Mouse (Mus musculus) embryonic facial prominence, embryonic 11.5 days (tissue): ENCODE measurements around the gene Naa80. TPM values are rescaled to one million over a fixed set of nuclear protein-coding genes. Genes with fewer than 3 reads are reported as not detected.

Experiments
- ATAC-seq: fragments of 200-750 bp; cut with Nextera tagmentation; replicated peaks from 2 replicates; pipeline ENCODE4 v1.8.0; 2017; ENCODE audit warnings: low read depth; ENCODE audit not compliant: insufficient number of reproducible peaks, low FRiP score, low TSS enrichment
- DNase-seq: peaks from one replicate; pipeline ENCODE4 v3.0.0-alpha.2; 2015; ENCODE audit warnings: low spot score
- H3K27ac ChIP-seq: fragments of 300-500 bp; sonication (generic); replicated peaks from 2 replicates; pipeline ENCODE4 v1.5.1; 2014; ENCODE audit warnings: mild to moderate bottlenecking, low read depth, low read length, control low read depth
- H3K27me3 ChIP-seq: fragments of 300-500 bp; sonication (generic); 2 replicates; pipeline ENCODE4 v1.6.1; 2014; ENCODE audit warnings: mild to moderate bottlenecking, low read length, moderate library complexity, mixed read lengths; ENCODE audit not compliant: control insufficient read depth, insufficient read depth
- H3K36me3 ChIP-seq: fragments of 300-500 bp; sonication (generic); replicated peaks from 2 replicates; pipeline ENCODE4 v1.6.1; 2014; ENCODE audit warnings: low read depth, mild to moderate bottlenecking, low read length, moderate library complexity, mixed read lengths; ENCODE audit not compliant: control insufficient read depth, insufficient read depth
- H3K4me1 ChIP-seq: fragments of 300-500 bp; sonication (generic); 2 replicates; pipeline ENCODE4 v1.6.1; 2014; ENCODE audit warnings: low read length, mixed read lengths; ENCODE audit not compliant: control insufficient read depth, insufficient read depth
- H3K4me2 ChIP-seq: fragments of 300-500 bp; sonication (generic); 2 replicates; pipeline ENCODE4 v1.6.1; 2014; ENCODE audit warnings: low read depth, mild to moderate bottlenecking, control low read depth, low read length, moderate library complexity
- H3K4me3 ChIP-seq: fragments of 300-500 bp; sonication (generic); 2 replicates; pipeline ENCODE4 v1.5.1; 2014; ENCODE audit warnings: low read depth, low read length, control low read depth
- H3K9ac ChIP-seq: fragments of 300-500 bp; sonication (generic); replicated peaks from 2 replicates; pipeline ENCODE4 v1.6.1; 2014; ENCODE audit warnings: mild to moderate bottlenecking, control low read depth, low read length
- H3K9me3 ChIP-seq: fragments of 300-500 bp; sonication (generic); replicated peaks from 2 replicates; pipeline ENCODE4 v1.6.1; 2016; ENCODE audit warnings: mild to moderate bottlenecking, low read length, inconsistent platforms, mixed read lengths; ENCODE audit not compliant: control insufficient read depth
- WGBS: fragments of 180-500 bp; shearing (Covaris S2); extraction: QIAGEN DNeasy Blood & Tissue Kit; methylation state at CpG from one replicate; pipeline ENCODE4 v1.1.7; 2014; 5-methylcytosine and 5-hydroxymethylcytosine counted together
- polyA plus RNA-seq: library from polyadenylated mRNA; unstranded; fragments of >200 nt; fragmentation: Nextera tagmentation; extraction: Ambion mirVana; gene quantifications from 2 replicates; pipeline ENCODE4 v1.2.1, GENCODE M21; 2014

The Naa80 gene
- polyA plus RNA-seq, 1 experiment from 2014 or later: 11.8 TPM

DNA sequence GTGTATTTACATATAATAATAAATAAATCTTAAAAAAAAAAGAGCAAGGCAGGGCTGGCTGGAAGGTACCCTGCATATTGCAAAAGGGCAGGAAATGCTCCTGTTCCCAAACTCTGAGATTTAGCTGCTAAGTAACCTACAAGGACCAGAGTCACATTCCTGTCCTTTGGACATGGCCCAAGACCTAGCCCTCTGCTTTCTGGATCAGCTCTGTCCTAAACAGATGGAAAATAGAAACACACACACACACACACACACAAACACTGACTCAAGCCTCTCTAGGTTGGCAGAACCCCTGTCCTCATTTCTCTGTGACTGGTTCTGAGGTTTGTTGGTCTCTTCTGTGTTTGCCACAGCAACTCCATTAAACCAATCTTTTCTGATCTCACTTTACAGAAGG lies 42.3 kb downstream of the Naa80 start:
- ATAC-seq (no peak), DNase-seq (no peak)
- Histone ChIP-seq H3K9ac (no peak overlapping the region), H3K27me3 (no peaks in the 10 kb centered on the region), H3K36me3 (peaks cover 6% of the 10 kb centered on the region; the same call in 1 of the 2 replicates), H3K4me3 (no peak overlapping the region), H3K9me3 (no peaks in the 10 kb centered on the region), H3K4me1 (no peaks in the 10 kb centered on the region), H3K4me2 (no peak overlapping the region), H3K27ac (no peak overlapping the region)

DNA sequence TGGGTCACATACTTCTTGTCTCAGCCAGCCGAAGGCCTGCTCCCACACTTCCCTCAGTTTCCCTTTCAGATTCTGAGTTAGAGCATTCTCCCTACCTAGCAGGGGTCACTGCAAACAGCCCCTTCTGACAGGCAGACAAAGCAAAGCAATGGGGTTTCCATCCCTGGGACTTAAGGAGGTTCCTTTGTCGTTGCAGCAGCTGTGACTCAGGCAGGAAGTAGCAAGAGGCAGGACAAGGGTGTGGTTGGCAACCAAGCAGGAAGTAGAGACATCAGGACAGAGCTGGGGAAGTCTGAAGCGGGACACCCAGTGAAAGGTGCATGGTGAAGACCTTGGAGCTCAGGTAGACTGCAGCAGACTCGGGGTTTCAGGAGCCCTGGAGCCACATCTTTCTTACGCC lies 45.9 kb downstream of the Naa80 start:
- WGBS: 71% methylated on average over 5 of the region's 5 CpGs
- H3K4me2 ChIP-seq: no peak overlapping the region
- ATAC-seq (no peak), DNase-seq (no peak)
- H3K27me3 ChIP-seq: no peaks in the 10 kb centered on the region
- no peak overlapping the region for H3K27ac ChIP-seq
- H3K4me3 ChIP-seq: no peak overlapping the region
- H3K36me3 ChIP-seq: peaks cover 6% of the 10 kb centered on the region; the same call in 1 of the 2 replicates
- H3K4me1 ChIP-seq: peaks cover 18% of the 10 kb centered on the region
- H3K9me3 ChIP-seq: no peaks in the 10 kb centered on the region
- no peak overlapping the region for H3K9ac ChIP-seq

DNA sequence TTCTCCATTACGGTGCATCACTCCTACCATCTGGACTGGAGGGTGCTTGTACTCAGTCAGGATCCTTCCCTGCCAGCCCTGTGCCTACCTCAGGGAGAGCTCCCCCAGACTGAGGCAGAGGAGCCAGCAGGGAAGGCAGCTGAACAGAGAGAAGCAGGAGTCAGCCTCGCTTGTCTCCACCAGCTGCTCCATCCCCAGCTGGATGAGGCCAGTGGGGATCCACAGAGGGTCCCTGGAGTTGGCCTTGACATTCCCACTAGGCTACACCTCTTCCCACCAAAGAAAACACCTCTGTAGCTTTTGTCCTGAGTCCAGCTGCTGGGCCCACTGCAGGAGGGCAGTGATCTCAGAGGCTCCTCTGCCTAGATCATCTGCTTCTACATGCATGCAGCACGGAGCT lies 46.3 kb downstream of the Naa80 start:
- Histone ChIP-seq H3K9ac (no peak overlapping the region; the same call in 1 of the 2 replicates), H3K27ac (no peak overlapping the region), H3K9me3 (no peaks in the 10 kb centered on the region), H3K4me2 (no peak overlapping the region), H3K4me3 (no peak overlapping the region), H3K36me3 (peaks cover 3% of the 10 kb centered on the region; the same call in 1 of the 2 replicates), H3K27me3 (no peaks in the 10 kb centered on the region), H3K4me1 (peaks cover 22% of the 10 kb centered on the region)
- no peak for DNase-seq
- no peak for ATAC-seq
- WGBS: 88% methylated on average over 3 of the region's 3 CpGs

DNA sequence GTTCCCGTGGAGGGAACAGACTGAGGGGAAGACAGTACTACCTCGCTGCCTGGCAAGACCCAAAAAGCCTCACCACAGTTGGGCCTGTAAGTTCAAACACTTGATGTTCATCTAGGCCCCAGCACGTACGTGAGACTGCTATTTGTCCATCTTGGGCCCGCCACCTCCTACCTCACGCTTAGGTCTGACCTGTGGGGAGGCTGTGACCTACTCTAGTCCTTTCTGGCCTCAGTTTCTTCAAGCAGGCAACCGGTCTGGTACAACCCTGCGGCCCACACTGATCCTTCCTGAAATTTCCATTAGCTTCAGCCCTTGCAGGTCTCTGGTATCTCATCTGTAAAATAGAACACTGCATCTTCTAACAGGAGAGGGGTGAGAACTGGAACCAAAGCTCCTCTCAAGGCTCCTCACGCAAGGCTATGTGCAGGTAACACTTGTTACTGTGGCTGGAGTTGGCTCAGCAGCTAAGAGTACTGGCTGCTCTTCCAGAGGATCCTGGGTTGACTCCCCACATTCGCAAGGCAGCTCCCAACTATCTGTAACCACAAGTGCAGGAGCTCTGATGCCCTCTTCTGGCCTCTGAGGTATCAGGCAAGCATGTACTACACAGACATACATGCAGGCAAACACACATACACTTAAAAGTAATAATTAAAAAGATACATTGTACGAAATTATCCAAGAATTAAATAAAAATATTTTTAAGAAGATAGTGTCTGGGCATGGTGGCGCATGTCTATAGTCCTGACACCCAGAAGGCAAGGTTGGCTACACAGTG lies 46.9 kb downstream of the Naa80 start:
- no peak overlapping the region; the same call in 1 of the 2 replicates for H3K9ac ChIP-seq
- ATAC-seq: no peak
- no peak for DNase-seq
- no peak overlapping the region for H3K4me2 ChIP-seq
- H3K27me3 ChIP-seq: no peaks in the 10 kb centered on the region
- no peaks in the 10 kb centered on the region for H3K9me3 ChIP-seq
- no peak overlapping the region for H3K27ac ChIP-seq
- H3K36me3 ChIP-seq: peaks cover under 1% of the 10 kb centered on the region; the same call in 1 of the 2 replicates
- H3K4me1 ChIP-seq: peaks cover 27% of the 10 kb centered on the region
- no peak overlapping the region for H3K4me3 ChIP-seq
- 88% methylated on average over 12 of the region's 12 CpGs for WGBS

DNA sequence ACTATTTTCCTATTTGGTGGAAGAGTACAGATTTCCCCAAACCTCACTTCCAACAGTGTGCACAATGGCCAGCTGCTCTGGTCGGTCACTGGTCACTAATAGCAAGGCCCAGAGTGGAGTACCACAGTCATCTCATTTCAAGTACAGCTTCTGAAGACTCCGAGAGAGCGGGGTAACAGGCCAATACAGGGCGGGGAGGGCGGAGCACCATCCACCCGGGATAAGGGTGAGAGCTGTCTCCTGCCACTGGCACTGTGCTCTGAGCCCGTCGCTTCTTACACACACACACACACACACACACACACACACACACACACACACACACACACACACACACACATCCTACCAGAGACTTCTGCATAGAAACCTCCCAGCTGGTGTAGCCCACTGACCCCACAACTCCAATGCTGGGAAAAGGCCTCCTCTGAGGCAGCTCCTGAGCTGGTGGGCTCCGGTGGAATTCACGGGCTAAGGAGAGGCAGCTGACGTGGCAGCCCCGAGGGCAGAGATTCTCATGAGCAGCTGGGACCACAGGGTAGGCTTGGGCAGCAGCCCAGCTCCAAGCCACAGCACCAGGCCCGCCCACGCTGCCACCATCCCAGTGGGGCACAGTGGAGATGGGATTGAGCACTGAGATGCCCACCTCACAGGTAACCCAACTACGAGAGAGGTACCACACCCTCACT lies 47.6 kb downstream of the Naa80 start:
- no peaks in the 10 kb centered on the region for H3K9me3 ChIP-seq
- H3K27ac ChIP-seq: peak overlapping the region; percentile 86
- 46% methylated on average over 15 of the region's 15 CpGs for WGBS
- peak overlapping the region; percentile 41 for H3K9ac ChIP-seq
- H3K36me3 ChIP-seq: no peaks in the 10 kb centered on the region
- 0 out of 2 replicates have a peak overlapping the region, but pooled peaks have one; percentile 6 for H3K4me3 ChIP-seq
- peak overlapping the region; percentile 34; the same call in 1 of the 2 replicates for H3K4me2 ChIP-seq
- peaks cover 32% of the 10 kb centered on the region for H3K4me1 ChIP-seq
- DNase-seq (peak; percentile 53), ATAC-seq (peak; percentile 29)
- no peaks in the 10 kb centered on the region for H3K27me3 ChIP-seq

DNA sequence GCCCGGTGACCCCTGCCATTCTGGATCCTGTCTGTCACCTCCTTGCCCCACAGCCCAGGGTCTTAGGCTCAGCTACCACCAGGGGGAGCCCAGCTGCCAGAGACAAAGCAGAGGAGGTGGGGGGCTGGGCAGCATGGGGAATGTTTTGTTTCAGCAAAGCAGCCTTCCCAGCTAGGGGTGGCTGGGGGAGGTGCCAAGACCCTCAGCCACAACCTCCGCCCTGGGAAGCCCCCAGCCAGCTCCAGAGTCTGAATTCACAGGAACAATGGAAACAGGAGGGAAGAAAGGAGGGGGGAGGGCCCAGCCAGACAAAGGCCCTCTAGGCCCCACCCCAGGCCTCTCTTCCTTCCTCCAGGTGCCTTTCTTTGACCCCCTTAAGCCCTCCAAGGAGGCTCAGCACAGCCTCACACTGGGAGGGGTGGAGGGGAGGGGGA lies 48.2 kb downstream of the Naa80 start:
- peak; percentile 97 for DNase-seq
- peak overlapping the region; percentile 86 for H3K27ac ChIP-seq
- peaks cover 32% of the 10 kb centered on the region for H3K4me1 ChIP-seq
- ATAC-seq: peak; percentile 81
- no peaks in the 10 kb centered on the region for H3K36me3 ChIP-seq
- H3K9ac ChIP-seq: peak overlapping the region; percentile 41
- WGBS: 0% methylated on average over 2 of the region's 2 CpGs
- H3K4me3 ChIP-seq: 0 out of 2 replicates have a peak overlapping the region, but pooled peaks have one; percentile 6
- H3K27me3 ChIP-seq: no peaks in the 10 kb centered on the region
- no peaks in the 10 kb centered on the region for H3K9me3 ChIP-seq
- peak overlapping the region; percentile 34; the same call in 1 of the 2 replicates for H3K4me2 ChIP-seq

DNA sequence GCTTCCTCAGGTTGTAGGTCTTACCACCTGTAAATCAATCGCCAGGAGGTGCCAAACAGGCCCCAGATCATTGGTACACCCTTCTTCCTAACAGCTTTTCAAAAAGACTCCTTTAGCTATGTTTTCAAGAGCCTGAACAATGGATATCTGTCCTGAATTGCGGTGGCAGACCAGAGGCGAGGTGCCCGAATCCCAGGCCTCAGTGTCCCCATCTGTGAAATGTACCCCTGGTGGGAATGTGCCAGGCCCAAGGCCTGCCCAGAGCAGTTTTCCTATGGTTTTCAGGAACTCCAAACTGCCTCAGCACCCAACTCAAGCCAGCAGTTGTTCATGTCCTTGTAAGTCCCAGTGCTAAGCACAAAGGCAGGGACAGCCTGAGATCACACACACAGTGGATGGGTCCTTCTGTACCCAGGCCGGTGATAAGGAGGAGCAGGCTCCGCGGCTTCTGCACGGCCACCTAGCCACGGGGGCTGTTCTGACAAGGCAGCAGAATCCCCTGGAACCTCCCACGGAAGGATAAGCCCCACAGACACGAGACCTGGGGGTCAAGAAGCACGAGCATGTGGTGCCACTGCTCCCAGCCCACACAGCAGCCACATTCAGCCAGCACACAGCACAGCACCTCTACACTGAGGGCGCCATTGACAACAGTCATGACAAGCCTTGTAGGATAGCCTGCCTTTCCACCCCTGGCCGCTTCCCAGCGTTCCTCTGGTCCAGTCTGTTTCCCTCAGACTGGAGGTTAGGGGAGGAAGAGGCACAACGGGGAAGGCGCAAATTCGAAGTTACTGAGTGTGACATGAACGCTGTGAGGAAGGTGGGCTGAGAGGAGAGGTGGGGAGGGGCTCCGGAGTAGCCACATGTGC lies 48.9 kb downstream of the Naa80 start:
- no peak overlapping the region for H3K4me2 ChIP-seq
- H3K27me3 ChIP-seq: no peaks in the 10 kb centered on the region
- WGBS: 38% methylated on average over 20 of the region's 20 CpGs
- H3K9me3 ChIP-seq: no peaks in the 10 kb centered on the region
- peaks cover 32% of the 10 kb centered on the region for H3K4me1 ChIP-seq
- H3K9ac ChIP-seq: peak overlapping the region; percentile 58
- H3K4me3 ChIP-seq: no peak overlapping the region
- H3K36me3 ChIP-seq: no peaks in the 10 kb centered on the region
- DNase-seq (no peak), ATAC-seq (no peak)
- peak overlapping the region; percentile 86 for H3K27ac ChIP-seq
